Mouse (Mus musculus) left cerebral cortex, postnatal 36 days (tissue): ENCODE results near the gene Max. TPM values are rescaled to one million over a fixed set of nuclear protein-coding genes. Genes with fewer than 3 reads are reported as not detected.
A peak's percentile ranks its signal among the peaks of the same experiment; 100 is the strongest.

Experiments used
- DNase-seq, 2 experiments: peaks; one replicate each; pipeline ENCODE4 v3.0.0; 2021 to 2022; ENCODE audit warnings: low spot score in 2 of 2, mixed read lengths in 1 of 2
- intact Hi-C: fragments of 180-260 bp; cut with DNase I; formaldehyde crosslinking; loops from one replicate; pipeline ENCODE4 v1.15.1; 2025
- total RNA-seq, 2 experiments: library from RNA; stranded (reverse); gene quantifications; 2 replicates each; pipeline ENCODE4 v1.2.3; 2021

The Max gene
- total RNA-seq, 2 experiments from 2014 or later = 67.9 to 77.1 TPM

GRCm38 (mm10) chr12:76961052-76961931 is 709 bp downstream of the Max start:
- intact Hi-C loops = no loop called here
- DNase-seq = no peak

DNA sequence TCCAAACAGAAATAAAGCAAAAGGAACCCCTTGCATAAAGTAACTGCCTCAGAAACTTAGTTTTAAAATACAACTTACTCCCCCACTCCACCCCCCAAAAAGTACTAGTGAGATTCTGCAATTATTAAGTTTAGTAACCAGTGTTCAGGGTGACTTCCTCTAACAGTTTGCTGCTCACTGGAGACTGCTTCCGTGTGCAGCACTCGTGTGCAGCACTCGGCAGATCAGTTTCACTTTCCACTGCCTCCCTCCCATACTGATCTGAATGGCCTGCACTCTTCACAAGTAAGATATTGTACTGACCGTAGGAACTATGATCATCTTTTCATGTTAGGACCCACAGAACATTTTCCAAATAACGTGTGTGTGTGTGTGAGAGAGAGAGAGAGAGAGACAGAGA is 4.3 kb downstream of the Max start:
- intact Hi-C loops = no loop called here
- no peak for DNase-seq

GRCm38 (mm10) chr12:76954698-76955423 is 7.1 kb downstream of the Max start:
- peak; percentile 64 to 70 for DNase-seq
- intact Hi-C loops = no loop called here

- intact Hi-C loops = no loop called here
- DNase-seq = no peak
Measured at GRCm38 (mm10) chr12:76953750-76954363, 8.1 kb downstream of the Max start.

GRCm38 (mm10) chr12:76950330-76950729 is 11.7 kb downstream of the Max start:
- DNase-seq = no peak
- intact Hi-C loops = no loop called here

DNA sequence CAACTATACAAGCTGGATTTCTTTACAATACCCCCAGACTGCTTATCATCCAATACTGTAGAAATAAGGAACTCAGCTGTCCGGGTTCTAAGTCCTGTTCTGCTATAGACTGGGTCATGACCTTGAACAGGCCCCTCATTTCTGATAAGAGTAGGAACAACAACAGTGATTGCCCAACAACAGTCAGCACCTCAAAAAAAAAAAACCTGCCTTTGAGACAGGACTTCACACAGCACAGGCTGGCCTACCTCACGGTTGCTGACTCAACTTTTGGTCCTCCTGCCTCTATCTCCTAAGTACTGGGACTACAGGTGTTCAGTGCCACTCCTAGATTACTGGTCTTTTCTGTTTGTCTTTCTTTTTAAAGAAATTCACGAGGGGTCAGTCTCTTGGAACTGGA is 13.2 kb downstream of the Max start:
- intact Hi-C loops = loop anchor here (5.0 kb wide), 1 partner anchor 106 kb away; no protein-coding TSS in a partner anchor
- no peak for DNase-seq

- no peak for DNase-seq
- intact Hi-C loops = loop anchor here (5.0 kb wide), 1 partner anchor 106 kb away; no protein-coding TSS in a partner anchor
Measured at GRCm38 (mm10) chr12:76948185-76948584, 13.8 kb downstream of the Max start.

DNA sequence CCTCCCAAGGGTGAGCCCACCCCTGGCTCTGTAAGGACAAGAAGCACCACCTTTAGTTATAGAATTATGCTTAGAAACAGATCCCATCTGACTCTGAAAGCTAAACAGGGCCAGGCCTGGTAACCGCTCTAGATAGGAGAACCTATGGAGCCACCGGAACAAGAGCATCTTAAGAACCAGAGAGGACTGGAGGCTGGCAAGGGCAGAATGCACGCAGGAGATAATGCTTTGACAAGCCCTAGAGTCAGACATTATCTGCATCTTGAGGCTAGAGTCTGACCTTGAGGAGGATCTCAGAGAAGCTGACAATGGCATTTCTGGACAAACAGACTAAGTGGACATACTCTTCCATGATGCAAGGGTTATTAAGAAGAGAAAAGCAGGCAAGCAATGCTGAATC is 14.5 kb downstream of the Max start:
- no peak for DNase-seq
- intact Hi-C loops = loop anchor here (5.0 kb wide), 1 partner anchor 105 kb away; no protein-coding TSS in a partner anchor

GRCm38 (mm10) chr12:76943466-76943865 is 18.5 kb downstream of the Max start:
- intact Hi-C loops = no loop called here

GRCm38 (mm10) chr12:76943046-76943445 is 19.0 kb downstream of the Max start:
- intact Hi-C loops = no loop called here
- no peak for DNase-seq

More at GRCm38 (mm10) chr12:76943466-76943865, 18.5 kb downstream of the Max start:
- no peak for DNase-seq

DNA sequence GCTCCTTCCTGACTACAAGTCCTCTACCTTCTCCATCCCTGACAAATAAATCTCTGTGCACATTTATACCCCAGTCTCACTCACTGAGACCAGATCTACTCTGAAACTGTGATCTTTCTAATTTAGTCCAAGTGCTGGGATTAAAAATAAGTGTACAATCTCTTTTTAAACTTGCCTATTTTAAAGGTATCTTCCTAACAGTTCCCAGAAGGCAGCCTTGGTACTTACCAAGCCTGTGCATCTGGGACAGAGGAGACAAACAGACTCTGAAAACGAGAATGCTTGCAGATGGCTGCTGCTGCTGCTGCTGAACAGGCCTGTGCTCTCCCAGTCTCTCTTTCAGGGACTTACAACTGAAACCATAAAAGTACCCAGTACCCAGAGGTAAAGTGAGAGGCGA is 19.5 kb downstream of the Max start:
- intact Hi-C loops = no loop called here
- DNase-seq = no peak

DNA sequence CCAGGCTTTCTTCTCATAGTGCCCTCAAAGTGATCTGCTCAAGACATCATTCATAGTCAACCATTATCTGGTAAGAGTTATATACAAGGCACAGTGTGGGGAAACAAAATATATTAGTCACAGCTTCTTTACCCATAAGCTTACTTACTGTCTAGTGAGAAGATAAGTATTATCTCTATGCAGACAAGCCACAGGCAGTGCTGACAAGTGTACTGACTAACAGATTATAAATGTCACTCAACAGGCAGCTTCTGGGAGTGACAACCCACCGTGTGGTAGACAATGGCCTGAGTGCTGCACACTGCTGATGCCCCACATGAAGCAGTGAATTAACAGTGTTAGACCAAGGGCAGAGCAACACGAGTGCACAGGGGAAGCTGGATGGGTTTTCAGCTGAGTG is 20.5 kb downstream of the Max start:
- intact Hi-C loops = no loop called here
- DNase-seq = no peak

- no peak for DNase-seq
- intact Hi-C loops = no loop called here
Measured at GRCm38 (mm10) chr12:76938013-76938412, 24.0 kb downstream of the Max start.

DNA sequence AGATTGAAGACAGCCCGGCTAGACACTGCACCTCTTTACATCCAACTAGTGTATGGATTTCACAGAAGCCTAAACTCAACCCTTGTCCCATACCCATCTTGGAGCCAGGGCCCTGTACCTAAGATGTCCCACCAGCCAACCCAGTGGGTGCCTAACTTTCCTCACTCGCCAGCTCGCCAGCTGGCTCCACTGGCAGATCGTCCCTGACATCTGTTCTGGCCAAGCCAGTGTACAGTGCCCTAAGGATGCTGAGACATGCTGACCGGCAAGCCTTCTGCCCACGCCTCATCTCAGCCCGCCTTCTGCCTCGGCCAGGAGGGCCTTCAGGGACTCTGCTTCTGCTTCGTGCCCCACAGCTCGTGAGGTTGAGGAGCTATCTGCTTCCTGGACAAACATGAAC is 25.8 kb downstream of the Max start:
- DNase-seq = no peak

GRCm38 (mm10) chr12:76934438-76934837 is 27.6 kb downstream of the Max start:
- DNase-seq = no peak
- intact Hi-C loops = no loop called here

More for the DNA sequence above, 25.8 kb downstream of the Max start:
- intact Hi-C loops = no loop called here

DNA sequence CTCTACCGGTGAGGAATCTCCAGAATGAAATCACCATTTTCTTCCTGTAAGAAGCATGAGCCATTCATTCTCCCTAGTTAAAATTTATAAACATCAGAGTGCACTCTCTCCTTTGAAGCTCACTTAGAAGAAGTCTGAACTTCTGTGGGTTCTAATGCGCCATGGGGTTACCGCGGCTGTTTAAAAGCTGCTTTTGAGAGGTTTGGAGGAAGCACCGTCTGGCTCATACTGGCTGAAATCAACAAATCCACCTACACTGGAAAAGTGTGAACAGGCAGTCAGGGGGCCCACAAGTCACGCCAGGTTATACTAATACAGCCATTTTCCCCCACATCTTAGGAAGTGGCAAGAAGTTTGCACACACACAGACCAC is 29.3 kb downstream of the Max start:
- intact Hi-C loops = no loop called here
- DNase-seq = no peak

DNA sequence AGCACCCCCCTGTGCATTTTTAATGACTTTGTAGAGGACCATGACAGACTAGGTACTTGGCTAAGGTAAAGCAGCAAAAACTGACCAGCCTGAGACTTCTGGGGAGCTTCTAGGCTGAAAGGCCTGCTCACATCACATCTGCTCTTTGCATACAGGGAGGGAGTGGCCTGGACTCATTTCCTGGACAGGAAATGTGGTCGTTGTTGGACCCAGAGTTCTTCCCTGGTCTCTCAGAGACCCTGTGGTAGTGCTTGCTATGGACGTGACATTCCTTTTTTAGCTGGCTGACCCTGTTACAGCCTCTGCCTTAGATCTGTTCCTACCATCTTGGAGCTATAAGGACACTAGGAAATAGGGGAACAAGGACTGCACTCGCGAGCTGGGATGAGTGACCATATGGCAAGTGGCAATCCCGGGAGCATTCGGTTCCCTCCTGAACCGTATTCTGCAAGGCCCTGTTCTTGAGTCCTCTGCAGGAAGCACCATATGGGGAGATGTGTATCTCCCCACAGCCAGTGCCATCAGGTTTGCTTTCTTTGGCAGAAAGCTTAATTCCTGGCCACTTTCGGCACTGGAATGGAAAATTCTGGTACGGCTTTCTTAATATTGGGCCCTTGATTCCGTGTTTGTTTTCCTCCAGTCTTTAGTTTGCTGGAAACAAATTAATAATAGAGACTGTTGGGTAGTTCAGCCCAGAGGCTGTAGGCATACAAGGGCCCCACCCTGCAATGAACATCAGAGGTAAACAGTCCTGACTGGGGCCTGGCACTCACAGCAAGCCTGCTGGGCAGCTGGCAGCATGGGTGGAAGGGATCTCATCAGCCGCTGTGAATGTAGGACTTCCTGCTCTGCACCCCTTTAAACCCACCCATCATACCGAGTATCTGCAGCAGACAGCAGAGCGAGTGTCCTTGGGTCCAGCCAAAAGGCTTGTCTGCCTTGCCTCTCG is 30.0 kb downstream of the Max start:
- DNase-seq = no peak
- intact Hi-C loops = no loop called here

DNA sequence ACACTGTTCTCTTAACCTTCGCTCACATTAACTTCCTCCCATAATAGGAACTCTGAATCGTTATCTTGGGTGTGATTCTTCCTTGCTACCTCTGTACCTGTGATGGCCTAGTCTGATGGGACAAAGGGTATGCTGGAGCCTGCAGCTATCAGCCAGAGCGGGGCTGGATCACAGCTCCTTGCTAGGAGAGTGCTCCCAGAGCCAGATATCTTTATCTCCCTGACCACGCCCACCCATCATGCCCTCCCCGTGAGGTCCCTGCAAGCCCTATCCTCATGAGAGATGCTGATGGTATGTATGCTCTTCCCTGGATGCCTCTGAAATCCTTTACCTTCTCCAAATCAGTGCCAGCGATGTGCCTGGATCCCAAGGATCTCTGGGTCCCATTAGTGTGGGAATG is 31.8 kb downstream of the Max start:
- DNase-seq = no peak

DNA sequence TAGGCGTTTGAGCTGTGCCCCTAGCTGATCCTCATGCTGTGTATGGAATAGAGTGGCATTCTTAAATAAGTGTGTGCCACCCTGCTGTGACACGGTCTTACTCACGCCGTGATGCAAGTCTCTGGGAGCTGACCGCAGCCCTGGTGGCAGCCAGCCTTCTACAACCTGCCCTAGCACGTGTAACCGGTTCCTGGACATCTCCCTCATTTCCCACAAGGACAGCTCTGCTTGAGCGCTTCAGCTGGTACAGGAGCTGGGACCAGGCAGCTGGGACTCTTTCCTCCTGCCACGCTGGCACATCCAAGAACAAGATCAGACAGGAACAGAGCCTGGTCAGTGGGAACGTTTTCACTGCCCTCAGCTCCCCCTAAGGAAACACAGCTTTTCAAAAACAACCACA is 34.5 kb downstream of the Max start:
- intact Hi-C loops = no loop called here
- no peak for DNase-seq

More for the DNA sequence above, 31.8 kb downstream of the Max start:
- intact Hi-C loops = no loop called here
